Mouse (Mus musculus) thymus, postnatal 10 days (tissue): ENCODE data around the gene 4930556J24Rik.
A peak's percentile ranks its signal among the peaks of the same experiment; 100 is the strongest.
"Not testable (repeated sequence)": the region's sequence is repeated elsewhere in the genome, so short reads cannot be mapped to it uniquely, and the experiment has no call there.

ENCODE experiments used
- DNase-seq, 2 experiments: peaks; one replicate each; pipeline ENCODE4 v3.0.0; 2021; ENCODE audit warnings: low spot score in 2 of 2

Gene 4930556J24Rik

DNA sequence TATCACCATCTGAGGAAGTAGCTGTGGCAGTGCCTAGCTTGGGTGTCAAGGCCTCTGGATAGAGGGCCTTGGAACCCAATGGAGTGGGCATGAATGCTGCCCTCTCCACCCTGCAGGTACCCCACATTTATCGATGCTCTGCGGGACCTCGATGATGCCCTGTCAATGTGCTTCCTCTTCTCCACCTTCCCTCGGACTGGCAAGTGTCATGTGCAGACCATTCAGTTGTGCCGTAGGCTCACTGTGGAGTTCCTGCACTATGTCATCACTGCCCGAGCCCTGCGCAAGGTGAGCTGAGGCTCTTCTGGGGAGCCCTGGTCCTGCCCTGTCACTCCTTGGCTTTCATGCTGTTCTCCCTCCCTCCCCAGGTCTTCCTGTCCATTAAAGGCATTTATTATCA lies 3.5 kb downstream of the 4930556J24Rik start:
- no peak for DNase-seq

DNA sequence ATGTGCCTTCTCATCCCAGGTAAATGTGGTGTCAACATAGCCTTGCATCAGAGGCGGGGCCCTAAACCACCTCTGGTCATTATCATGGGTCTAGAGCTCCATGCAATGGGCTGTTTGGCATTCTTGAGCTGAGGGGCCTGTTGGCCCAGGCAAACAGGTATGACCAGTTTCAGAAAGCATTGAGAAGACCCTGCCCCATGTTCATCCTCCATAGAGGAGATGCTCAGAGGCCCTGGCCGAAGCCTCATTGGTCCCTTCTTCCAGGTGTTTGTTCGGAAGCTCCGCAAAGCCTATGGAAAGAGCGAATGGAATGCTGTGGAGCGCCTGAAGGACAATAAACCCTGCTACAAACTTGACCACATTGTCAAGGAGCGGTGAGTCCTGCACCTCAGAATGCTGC lies 6.2 kb downstream of the 4930556J24Rik start:
- DNase-seq: no peak

DNA sequence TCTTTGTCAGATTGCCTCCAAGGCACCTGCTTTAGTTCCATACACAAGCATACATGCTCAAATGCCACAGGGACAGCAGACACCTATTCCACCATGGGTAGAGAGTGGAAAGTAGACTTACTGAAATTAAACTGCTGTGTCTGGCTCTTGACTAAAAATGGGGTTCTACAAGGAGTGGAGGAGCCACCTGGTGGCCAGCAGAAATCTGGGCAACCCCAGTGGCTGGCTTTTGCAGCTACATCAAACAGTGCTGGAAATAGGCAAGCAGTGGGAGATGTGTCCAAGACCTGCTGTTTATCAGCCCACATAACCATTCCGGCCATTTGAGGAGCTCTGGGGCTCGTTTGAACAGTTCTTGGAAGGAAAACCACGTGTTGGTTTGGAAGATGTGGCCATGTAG lies 6.7 kb downstream of the 4930556J24Rik start:
- DNase-seq: no peak

DNA sequence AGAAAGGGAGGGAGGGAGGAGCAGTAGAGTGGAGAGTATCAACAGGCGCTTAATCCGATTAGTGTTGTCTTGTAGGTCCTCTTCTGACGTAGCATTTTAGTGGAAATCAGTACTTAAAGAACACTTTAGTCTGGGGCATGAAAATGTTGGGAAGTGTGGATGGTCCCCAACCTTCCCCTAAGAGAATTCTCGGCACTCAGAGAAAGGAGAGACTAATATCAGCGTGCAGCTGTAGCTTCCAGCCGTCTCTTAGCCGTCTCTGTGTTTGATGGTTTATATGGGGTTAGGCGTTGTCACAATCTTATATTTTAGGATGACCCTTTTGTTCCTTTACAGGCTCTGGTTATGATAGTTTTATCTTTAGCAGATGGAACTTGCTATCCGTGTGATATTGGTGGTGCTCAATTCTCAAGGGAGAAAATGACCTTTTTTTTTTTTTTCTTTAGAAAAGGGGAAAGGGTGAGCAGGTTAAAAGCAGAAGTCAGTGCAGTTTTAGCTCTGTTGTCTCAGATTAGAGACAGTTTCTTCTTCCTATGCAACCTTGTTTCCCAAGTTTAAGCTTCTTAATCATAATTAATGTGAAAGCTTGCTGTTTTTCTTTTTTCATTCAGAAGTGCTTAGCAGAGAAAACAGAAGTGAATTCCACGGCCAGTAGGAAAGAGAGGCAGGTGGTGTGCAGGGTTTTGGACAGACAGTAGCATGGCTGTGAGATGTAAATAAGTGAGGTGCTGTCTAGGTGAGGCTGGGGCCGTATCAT lies 12.0 kb downstream of the 4930556J24Rik start:
- DNase-seq: no peak

DNA sequence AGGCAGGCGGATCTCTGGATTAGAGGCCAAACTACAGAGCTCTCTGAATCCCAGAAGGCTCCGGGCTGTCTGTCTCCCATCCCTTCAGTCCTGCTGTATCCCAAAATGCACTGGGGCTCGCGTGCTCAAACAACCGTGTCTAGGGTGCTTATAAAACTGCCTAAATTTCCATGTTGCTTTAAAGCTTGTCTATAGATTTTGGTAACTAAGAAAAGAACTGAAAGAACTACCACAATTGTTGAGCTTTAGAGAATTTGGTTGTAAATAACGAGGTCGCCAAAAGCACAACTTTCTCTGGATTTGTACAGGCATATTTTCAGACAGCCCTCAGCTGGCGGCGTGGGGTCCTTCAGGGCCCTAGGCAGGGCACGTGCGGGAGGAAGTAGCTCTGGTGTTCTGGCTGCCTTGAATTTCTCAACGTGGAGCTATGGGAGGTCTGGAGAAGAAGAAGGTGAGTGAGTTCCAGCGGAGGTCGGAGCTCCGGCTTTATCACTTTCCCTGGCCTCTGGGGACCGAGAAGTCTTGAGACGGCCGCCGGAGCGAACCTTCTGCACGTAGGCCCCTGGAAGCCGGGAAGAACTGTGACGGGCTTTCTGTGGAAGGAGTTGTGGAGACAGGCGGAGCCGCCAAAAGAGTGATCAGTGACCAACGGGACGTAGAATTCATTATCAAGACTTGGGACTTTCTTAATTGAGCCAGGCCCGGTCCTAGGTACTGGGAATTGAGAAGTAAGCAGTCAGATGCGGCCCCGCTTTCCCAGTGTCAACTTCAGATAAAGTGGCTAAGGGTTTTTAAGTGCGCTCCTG lies 12.8 kb downstream of the 4930556J24Rik start, which contains the start of gene Pes1:
TSS of gene Pes1 (plus strand) at position 366 of the 806 bp plus-strand sequence.
- DNase-seq: peak; percentile 50 to 71

DNA sequence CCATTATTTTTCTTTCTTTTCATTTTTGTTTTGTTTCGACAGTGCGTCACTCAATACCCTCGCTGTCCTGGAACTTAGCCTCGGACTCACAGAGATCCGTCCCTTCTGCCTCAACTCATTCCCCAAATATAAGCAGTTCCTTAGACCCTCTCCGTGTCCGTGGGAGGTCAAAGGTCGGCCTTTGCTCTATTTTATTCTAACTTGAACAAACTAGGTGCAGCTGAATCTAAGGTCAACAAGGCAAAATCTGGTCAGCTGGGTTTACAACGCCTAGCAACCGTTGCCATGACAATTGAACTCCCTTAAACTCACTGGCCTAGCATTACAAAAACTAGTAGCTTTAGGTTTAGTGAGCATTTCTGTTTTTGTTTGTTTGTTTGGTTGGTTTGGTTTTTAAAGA lies 13.4 kb downstream of the 4930556J24Rik start:
- DNase-seq: peak in 1 of 2 experiments; percentile 6

DNA sequence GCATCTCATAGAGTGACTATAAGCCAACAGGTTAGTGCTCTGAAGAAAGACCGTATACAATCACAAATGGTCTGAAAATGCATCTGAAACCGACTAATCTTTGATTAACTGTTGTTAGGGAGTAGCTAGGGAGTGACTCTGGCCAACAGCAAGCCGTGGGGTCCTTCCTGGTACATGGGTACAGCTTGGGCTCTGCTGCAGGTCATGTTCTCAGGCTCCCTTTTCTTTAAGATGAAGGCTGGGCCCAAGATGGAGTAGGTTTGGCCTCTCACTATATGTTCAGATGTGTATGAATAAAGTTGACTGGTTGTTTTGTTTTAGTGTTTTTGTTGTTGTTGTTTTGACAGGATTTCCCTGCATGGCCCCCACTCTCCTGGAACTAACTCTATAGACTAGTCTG lies 14.8 kb downstream of the 4930556J24Rik start:
- DNase-seq: no peak

DNA sequence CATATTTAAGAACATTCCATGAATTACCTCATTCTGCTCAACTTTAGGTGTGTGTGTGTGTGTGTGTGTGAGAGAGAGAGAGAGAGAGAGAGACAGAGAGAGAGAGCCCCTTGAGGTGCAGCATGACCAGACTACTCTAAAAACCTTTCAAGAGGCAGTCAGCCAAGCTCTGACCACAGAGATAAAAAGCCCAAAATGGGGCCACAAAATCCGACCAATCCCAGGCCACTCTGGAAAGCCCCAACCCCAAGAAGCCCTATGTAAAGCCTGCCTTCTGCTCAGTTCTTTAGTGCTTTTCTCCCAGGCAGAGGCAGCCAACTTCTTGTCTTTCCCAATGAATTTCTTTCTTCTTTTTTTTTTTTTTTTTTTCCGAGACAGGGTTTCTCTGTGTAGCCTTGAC lies 15.7 kb downstream of the 4930556J24Rik start:
- DNase-seq: no peak

DNA sequence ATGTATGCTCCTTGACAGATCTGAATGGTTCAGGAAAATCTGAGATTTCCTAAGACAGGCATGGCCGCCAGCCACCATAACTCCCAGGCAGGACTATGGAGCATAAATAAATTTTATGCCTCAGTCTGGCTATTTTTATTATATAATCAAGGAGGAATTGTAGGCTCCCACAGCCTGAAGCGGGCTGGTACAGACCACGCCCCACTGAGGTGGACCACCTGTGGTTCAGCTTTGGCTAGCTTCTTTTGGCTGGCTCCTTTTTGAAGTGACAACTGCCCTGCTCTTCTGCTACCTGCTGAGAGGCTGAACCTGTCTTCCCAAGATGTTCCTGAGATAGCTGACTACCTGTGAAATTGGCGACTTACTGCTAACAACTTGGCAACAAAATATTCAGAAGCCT lies 21.2 kb downstream of the 4930556J24Rik start:
- not testable (repeated sequence) for DNase-seq

DNA sequence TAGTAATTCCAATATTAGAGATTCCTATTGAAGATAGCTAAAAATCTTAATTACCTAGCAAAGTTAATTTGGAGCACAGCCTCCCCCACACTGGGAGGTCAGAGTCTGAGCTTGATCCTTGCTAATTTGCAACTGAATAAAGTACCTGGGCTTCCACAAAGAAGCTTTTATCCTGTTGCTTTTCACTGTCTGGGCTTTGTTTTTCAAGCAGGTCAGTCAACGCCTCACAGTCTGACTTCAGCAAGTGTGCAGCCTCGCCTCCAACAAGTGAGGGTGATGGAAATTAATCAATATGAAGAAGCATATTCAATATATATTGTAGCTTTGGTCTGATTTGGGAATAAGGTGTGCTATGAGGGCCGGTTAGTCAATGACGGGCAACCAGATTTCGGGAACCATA lies 21.7 kb downstream of the 4930556J24Rik start:
- not testable (repeated sequence) for DNase-seq

DNA sequence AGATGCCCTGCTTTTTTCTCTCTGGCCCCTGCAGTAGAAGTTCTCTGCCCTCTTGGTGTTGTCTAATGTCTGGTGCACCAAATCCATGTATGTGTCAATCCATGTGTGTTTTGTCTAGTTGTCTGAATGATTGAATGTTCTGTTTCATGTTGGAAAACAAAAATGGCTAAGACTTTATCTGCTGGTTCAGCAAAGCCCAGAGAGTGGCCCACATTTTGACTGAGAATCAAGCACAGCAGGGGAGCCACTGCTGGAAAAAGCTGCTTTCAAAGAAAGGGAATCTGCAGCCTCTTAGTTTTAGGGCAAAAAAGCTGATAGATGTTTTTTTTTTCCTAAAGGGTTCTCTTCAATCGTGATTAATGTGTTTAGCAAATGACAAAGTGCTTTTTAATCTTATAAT lies 30.2 kb downstream of the 4930556J24Rik start:
- DNase-seq: no peak

DNA sequence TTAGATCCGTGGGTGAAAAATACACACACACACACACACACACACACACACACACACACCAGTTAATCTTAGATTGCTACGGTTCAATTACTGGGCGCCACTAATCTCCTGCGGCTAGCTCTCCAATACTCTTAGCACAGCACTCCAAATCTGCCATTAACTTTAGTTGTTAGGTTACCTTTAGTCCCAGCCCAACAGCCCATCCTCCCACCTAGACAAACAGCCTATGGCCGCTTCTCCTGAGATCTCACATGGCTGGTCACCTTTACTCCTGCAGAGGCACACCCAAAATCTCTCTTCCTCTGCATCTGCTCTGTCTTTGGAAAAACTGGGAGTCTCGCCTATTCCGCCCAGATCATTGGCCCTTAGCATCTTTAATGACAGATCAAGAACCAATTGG lies 35.2 kb downstream of the 4930556J24Rik start:
- DNase-seq: no peak

DNA sequence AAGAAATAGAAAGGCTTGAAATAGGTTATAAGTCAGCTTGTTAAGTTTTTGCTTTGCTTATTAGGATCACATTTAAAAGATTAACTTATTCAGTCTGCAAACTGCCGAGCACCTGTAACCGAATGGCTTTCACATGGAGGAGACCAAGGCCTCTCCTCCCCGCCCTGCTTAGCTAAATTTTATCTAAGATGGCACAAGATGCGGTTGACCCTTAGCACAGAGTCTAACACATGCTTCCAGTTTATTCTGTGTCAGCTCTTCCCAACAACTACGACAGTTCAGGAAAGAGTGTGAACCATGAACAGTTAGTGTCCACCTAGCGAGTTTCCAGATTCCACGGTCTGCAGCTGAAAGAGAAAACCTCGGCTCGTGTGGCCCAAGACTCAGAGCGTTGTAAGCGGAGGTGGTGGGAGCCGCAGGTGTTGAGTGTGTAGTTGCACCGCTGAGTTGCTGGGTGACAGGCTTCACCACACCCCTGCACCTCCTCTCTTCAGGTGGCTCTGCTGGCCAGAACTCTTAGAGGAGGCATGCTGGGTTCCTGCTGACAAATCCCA lies 39.2 kb downstream of the 4930556J24Rik start:
- DNase-seq: no peak

DNA sequence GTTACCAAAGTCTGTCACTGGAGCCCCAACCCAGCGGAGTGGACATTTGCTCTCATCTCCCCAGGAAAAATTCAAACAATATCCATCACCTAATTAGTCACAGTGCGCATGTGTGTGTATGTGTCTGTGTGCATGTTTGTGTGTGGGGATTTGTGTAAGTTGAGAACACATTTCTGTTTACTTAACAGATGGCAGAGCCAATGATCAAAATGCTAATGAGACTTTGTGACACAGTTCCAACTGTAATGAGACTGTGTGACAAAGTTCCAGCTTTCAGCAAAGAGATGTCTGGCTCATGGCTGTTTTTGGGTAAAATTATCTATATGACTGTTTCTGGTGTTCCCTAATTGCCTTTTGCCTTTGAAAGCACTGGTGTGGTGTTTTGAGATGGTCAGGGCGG lies 40.3 kb downstream of the 4930556J24Rik start:
- DNase-seq: no peak

DNA sequence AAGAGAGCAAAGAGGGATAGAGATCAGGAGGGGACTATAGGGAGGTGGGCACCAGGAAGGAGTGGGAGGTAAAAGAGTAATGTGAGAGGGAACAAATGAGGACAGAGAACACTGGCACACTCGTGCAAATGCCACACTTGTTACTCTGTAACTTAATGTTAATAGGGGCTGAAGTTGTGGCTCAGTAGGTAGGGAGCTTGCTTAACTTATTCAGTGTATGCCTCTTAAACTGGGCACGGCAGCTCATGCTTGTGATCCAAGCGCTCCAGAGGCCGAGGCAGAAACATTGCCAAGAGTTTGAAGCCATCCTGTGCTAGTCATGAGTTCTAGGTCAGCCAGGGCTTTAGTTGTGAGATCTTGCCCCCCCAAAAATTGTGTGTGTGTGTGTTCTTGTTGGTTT lies 41.4 kb downstream of the 4930556J24Rik start:
- DNase-seq: no peak

DNA sequence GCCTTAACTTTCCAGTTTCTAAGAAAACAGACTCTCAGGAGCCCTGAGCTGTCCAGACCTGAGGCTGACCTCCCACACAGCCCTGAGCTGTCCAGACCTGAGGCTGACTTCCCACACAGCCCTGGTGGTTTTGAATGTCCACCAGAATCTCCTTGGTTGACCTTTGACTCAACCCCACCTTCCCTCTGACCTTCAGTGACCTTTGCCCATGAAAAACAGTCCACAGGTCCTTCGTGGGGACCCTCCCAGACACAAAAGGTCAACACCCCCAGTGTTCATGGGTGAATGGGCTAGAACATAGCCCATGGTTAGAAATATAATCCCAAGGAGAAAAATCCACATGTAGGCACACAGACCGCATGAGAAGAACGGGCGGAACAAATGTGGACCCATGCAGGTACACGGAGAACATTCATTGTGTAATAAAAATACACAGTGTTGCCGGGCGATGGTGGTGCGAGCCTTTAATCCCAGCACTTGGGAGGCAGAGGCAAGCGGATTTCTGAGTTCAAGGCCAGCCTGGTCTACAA lies 42.8 kb downstream of the 4930556J24Rik start:
- no peak for DNase-seq

DNA sequence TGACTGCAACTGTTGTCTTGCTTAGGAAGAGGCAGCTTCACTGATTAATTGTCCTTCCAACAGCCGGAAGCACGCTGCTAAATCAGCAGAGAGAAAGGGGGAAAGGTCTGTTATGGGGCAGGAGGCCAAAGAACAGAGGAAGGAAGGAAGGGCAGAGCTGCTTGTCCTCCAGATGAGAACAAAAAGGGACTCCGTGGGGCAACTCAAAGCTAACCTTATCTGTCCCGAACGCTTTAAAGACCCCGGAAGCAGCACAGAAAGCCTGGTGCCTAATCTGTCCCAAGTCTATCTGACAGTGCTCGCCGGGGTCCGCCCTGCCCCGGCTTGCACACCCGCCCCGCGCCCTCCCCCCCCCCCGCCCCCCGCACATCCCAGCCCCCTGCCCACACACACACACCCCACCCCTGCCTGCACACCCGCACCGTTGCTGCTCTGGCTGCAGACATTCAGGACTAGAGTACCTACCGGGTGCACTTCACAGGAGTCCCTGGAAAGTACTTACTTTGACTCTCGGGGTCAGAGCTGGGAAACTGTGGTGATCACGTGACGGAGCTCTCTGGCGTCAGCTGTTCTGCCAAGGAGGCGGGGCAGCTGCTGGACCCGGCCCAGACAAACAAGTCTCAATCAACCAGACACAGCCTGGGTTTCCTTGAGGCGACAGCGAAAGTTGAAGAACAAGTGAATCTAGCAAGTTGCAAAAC lies 44.9 kb downstream of the 4930556J24Rik start, which contains the start of gene Tcn2:
TSS of gene Tcn2 (minus strand) at position 649 of the 701 bp plus-strand sequence.
- peak; percentile 38 to 58 for DNase-seq

DNA sequence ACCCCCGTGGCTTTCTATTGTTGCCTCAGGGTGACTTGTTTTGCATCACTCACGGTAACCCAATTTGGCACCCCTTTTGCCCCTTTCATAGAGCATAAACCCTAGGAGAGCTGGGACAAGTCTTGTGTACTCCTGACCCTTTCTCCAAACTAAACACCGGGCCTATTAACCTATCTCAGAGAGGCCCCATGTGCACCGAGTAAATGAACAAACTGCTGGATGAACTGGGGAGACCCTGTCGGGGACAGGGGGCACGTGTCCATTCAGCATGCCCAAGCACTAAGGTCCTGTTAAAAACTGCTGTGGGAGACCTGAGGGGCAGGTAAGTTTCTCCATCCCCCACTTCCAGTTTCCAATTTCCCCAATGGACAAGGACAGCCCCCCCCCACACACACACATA lies 45.6 kb downstream of the 4930556J24Rik start:
- DNase-seq: no peak

DNA sequence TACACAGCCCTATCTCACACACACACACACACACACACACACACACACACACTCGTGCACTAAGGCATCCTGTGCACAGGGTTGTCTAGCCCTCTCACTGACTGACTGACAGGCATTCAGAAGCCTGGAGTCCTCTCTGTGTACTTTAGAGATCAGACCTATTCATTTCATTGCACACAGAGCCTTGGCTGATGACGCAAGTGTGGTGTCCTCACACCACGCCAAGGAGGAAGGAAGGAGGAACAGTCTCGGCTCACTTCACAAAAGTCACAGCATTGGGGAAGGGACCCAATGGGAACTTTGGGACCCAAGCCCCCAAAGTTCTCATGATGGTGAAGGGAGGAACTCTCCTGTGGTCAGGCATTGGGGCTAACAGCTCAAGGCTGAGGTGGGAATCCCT lies 46.6 kb downstream of the 4930556J24Rik start:
- no peak for DNase-seq

DNA sequence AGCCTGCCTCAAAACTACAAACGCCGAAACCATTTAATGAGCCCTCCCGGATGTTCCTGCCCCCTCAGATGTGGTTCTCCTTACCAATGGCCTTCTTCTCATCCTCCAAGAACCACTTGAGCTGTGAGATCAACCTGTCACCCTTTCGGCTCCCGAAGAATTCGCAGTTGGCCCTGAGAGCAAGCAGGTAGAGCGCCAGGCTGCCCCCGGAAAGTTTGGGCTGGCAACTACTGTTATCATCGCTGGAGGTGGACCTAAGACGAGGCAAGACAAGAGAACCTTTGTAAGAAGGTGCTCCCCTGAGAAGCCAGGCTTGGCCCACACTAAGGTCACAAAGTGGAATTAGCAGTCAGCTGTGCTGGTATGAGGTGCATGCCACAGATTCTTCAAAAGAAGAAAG lies 50.7 kb downstream of the 4930556J24Rik start:
- no peak for DNase-seq

DNA sequence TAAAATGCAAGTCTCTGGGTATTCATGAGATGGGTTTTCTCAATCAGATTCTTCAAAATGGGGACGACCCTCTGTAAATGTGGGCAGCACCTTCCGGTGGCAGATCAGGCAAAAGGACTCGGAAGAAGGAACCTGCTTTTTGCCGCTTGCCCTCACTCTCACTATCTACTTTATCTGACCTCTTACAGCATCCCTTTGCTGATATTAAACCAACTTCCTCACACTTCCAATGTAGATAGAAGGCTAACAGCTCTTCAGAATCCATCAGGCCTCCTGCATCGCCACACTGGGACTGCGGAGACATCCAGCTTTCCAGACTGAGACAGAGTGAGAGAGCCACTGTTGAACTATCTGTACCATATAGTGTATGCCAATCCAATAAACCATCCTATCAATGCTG lies 53.8 kb downstream of the 4930556J24Rik start:
- DNase-seq: no peak

DNA sequence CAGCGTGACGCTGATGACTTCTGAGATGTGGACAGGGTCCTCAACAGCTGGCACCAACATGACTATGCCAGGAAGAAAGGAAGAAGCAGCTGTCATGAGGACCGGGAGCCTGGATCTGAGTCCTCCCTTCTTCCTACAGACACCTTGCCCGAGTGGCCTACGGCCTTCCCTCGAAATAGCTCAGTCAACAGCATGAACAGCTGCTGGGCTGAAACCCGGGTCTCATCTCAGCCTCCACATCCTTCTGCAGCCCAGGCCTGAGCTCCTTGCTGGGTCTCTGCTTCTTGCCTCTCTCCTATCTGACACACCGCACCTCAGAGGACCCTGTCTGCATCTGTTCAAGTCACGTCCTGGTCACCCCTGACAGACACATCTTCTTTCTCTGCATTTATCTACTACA lies 54.5 kb downstream of the 4930556J24Rik start:
- no peak for DNase-seq
